Mouse (Mus musculus): ENCODE data around the gene Ptpre. TPM values are rescaled to one million over a fixed set of nuclear protein-coding genes. Genes with fewer than 3 reads are reported as not detected.

The Ptpre gene
- polyA plus RNA-seq, 1 experiment from 2014 or later: 0.41 TPM

DNA sequence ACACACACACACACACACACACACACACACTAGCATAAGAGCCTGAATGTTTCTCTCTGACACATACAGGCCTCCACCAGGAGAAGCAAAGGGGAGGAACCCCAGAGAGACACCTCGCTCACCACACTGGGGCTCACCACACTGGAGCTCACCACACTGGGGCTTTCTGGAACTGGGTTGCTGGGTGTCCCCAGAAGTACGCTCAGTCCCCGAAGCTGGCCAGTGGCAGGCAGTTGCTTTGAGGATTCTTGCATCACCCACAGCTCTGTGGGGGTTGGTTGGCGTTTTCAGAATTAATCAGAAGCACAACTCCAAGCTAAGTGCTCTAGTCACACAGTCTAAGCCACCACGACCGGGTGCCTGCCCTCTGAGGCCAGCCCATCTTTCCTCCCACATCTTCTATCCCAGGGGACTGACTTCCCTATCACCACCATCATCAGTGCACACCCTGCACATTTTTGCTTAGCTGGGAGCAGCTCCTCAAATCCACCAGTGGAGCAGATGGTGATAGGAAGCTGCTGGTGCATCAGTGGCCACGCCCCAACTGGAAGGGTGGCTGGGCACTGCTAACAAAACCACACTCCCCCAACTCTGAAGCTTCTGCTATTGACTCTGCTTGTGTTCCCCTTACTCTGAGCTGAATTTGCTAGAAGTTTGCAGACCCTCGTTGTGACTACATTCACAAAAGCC lies 51.5 kb downstream of the Ptpre start:
- Histone ChIP-seq H3K9me3 (no peaks in the 10 kb centered on the region), H3K36me3 (replicated peaks) (no peaks in the 10 kb centered on the region), H3K4me3 (no peak overlapping the region), H3K27ac (no peak overlapping the region), H3K4me1 (peaks cover 20% of the 10 kb centered on the region), H3K27me3 (ENCODE audit: poor library complexity, severe bottlenecking) (no peaks in the 10 kb centered on the region)
- DNase-seq (ENCODE audit: extremely low spot score, low spot score): no peak
- 79% methylated on average over 8 of the region's 8 CpGs for WGBS

DNA sequence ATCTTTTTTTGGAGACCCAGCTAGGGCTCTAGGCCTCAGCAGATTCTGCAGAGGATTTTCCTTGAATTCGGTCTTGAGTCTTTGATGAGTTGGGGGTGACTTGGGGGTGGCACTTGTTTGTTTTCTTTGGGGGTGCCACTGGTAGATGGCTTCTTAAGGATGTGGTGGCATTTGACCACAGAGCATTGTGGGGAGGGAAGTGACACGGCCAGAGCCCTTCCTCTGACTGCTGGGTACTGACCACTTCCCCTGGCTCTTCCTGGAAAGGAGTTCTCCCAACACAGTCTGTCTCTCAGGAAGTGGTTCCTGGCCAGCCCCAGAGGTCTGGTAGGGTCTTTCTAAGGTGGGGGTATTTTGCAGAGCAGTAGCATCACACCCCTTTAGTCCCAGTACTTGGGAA lies 54.2 kb downstream of the Ptpre start:
- H3K9me3 ChIP-seq: no peaks in the 10 kb centered on the region
- no peak overlapping the region for H3K27ac ChIP-seq
- H3K4me3 ChIP-seq: no peak overlapping the region
- H3K27me3 ChIP-seq (ENCODE audit: poor library complexity, severe bottlenecking): 0 out of 2 replicates have a peak, but pooled peaks cover 3% of the 10 kb centered on the region
- H3K36me3 ChIP-seq (replicated peaks): no peaks in the 10 kb centered on the region
- WGBS: 78% methylated on average over 2 of the region's 2 CpGs
- DNase-seq (ENCODE audit: extremely low spot score, low spot score): no peak
- peaks cover 25% of the 10 kb centered on the region for H3K4me1 ChIP-seq

DNA sequence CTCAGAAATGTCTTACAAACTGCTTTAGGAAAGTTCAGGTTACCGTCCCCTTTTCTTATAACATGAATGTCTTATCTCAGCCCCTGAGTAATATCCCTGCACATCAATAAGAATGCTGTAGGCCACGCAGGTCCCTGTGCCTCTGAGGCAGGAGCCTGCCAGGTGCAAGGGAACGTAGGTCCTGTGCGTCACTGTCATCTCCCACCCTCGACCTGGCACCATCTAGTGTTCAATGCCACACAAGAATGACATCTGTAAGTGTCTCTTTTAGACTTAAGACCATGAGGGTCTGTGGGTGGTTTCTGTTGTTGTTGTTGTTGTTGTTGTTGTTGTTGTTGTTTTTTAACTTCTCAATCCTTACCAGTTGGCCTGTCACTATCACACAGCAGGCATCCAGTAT lies 56.0 kb downstream of the Ptpre start:
- 87% methylated on average over 5 of the region's 5 CpGs for WGBS
- DNase-seq (ENCODE audit: extremely low spot score, low spot score): no peak
- no peak overlapping the region for H3K4me3 ChIP-seq
- H3K36me3 ChIP-seq (replicated peaks): no peaks in the 10 kb centered on the region
- no peaks in the 10 kb centered on the region for H3K9me3 ChIP-seq
- H3K4me1 ChIP-seq: peaks cover 29% of the 10 kb centered on the region
- H3K27ac ChIP-seq: no peak overlapping the region
- 0 out of 2 replicates have a peak, but pooled peaks cover 3% of the 10 kb centered on the region for H3K27me3 ChIP-seq (ENCODE audit: poor library complexity, severe bottlenecking)

DNA sequence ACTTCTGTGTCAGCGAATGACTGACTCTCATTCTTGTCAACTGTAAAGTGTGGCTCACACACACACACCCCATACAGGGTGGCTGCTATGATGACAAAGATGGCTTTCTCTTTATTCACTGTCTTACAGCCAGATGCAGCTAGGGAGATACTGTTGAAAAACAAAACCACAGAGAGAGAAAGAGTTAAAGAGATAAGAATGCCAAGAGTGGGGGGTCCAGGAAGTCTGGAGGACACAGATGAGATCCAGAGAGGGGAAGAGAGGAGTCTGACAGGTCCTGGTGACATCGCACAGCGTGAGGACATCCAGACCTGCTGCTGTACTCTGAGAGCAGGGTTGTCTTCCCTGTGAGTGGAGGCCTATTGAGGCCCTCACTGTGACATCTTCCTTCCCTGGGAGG lies 56.5 kb downstream of the Ptpre start:
- no peak for DNase-seq (ENCODE audit: extremely low spot score, low spot score)
- Histone ChIP-seq H3K4me1 (peaks cover 35% of the 10 kb centered on the region), H3K36me3 (replicated peaks) (no peaks in the 10 kb centered on the region), H3K27ac (no peak overlapping the region), H3K4me3 (no peak overlapping the region), H3K9me3 (no peaks in the 10 kb centered on the region), H3K27me3 (ENCODE audit: poor library complexity, severe bottlenecking) (0 out of 2 replicates have a peak, but pooled peaks cover 3% of the 10 kb centered on the region)
- WGBS: 90% methylated on average over 3 of the region's 3 CpGs

DNA sequence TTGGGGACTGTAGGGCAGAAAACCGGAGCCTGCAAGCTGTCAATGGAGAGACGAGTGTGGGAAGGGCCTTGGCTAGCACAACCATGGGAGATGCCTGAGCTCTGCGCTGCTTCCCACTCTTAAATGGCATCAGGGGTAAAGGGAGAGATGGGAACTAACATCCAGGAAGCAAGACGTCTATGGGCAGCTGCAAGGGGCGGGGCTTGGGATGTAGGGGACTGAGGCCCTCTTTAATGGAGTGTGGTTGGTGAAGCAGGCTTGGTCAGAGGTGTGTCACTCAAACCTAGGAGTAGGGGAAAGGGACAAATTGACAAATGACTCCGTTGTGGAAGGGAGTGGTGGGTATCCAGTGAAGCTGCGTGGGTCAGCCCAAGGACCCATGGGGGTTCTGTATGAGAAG lies 57.4 kb downstream of the Ptpre start:
- Histone ChIP-seq H3K36me3 (replicated peaks) (no peaks in the 10 kb centered on the region), H3K27me3 (ENCODE audit: poor library complexity, severe bottlenecking) (0 out of 2 replicates have a peak, but pooled peaks cover 3% of the 10 kb centered on the region), H3K4me3 (no peak overlapping the region), H3K9me3 (no peaks in the 10 kb centered on the region), H3K4me1 (peaks cover 43% of the 10 kb centered on the region), H3K27ac (no peak overlapping the region)
- no peak for DNase-seq (ENCODE audit: extremely low spot score, low spot score)
- 69% methylated on average over 7 of the region's 7 CpGs for WGBS

DNA sequence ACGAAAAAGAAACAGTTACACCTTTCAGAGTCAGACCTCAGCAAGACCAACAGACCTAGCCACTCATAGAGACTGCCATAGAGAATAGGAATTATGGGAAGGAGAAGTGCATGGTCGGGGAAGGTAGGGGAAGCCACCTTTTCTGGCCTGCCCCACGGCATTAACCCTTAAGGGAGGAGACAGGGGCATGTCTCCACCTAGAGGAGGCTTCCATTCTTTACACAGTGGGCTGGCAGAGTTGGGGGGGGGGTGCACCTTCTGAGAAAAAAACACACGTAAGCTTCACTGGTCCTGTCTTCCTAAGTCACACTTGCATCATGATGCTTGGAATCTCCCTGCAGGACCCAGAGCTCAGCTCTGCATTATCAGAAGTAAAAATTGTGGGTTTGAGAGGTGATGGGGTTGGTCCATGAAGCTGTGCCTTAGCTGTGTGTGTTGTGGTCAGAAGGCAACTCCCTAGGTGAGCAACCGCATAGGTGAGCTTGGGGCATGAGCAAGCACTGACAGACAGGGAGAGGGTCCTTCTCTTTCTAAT lies 58.4 kb downstream of the Ptpre start:
- peaks cover 43% of the 10 kb centered on the region for H3K4me1 ChIP-seq
- H3K27me3 ChIP-seq (ENCODE audit: poor library complexity, severe bottlenecking): 0 out of 2 replicates have a peak, but pooled peaks cover 3% of the 10 kb centered on the region
- H3K36me3 ChIP-seq (replicated peaks): no peaks in the 10 kb centered on the region
- H3K9me3 ChIP-seq: no peaks in the 10 kb centered on the region
- H3K27ac ChIP-seq: no peak overlapping the region
- no peak overlapping the region for H3K4me3 ChIP-seq
- no peak for DNase-seq (ENCODE audit: extremely low spot score, low spot score)
- WGBS: 54% methylated on average over 5 of the region's 5 CpGs

DNA sequence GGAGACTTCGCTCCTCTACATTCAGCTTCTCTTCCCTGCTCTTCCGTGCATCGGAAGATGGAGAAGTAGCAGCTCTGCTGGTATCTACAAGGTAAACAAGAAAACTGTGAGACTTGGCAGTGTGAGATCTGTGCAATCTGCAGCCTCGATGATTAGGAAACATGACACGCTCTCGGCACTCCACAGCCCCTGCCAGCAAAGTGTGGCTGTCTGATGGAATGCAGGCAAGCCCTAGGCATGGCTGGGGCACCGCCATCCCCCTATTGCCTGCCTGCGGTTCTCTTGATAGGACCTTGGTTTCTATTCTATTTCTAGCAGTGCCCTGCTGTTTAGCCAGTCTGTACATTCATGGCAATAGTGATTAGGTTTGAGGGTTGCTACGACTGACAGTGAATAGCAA lies 59.7 kb downstream of the Ptpre start:
- 0 out of 2 replicates have a peak, but pooled peaks cover 3% of the 10 kb centered on the region for H3K27me3 ChIP-seq (ENCODE audit: poor library complexity, severe bottlenecking)
- DNase-seq (ENCODE audit: extremely low spot score, low spot score): no peak
- H3K36me3 ChIP-seq (replicated peaks): no peaks in the 10 kb centered on the region
- 77% methylated on average over 9 of the region's 9 CpGs for WGBS
- no peak overlapping the region for H3K4me3 ChIP-seq
- H3K9me3 ChIP-seq: no peaks in the 10 kb centered on the region
- H3K4me1 ChIP-seq: peaks cover 43% of the 10 kb centered on the region
- 0 out of 2 replicates have a peak overlapping the region, but pooled peaks have one; percentile 20 for H3K27ac ChIP-seq

DNA sequence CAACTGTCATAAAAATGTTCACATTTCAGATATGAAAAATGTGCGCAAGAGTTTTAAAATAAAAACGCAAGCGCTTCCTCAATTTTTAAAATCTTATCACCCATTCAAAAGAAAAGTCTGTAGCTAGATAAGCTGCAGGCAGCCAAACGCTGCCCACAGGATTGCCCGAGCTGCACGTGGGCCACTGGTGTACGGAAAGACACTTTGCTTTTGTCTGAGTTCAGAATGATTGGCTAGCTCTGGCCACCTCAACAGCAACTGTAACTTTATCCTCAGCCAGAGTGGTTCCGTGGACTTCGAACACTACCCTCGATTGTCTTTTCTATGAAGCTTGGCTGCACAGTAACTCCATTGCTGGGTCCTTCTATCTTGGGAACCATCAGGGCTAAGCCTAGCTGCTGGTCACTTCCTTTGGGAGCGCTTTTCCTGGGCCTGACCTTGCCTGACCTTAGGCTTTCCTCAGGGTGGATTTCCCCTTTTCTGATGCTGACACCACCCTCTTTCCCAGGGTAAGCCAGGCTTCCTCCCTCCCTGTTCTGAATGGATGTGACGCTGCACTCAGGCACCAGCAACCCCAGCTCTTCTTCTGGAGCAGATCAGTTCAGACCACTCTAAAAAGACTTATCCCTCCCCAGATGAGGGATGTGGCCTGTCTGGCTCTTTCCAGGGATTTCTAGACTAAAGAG lies 60.5 kb downstream of the Ptpre start:
- WGBS: 67% methylated on average over 12 of the region's 12 CpGs
- peak overlapping the region; percentile 46; the same call in 1 of the 2 replicates for H3K27ac ChIP-seq
- H3K27me3 ChIP-seq (ENCODE audit: poor library complexity, severe bottlenecking): 0 out of 2 replicates have a peak, but pooled peaks cover 3% of the 10 kb centered on the region
- H3K4me1 ChIP-seq: peaks cover 42% of the 10 kb centered on the region
- no peaks in the 10 kb centered on the region for H3K9me3 ChIP-seq
- no peaks in the 10 kb centered on the region for H3K36me3 ChIP-seq (replicated peaks)
- H3K4me3 ChIP-seq: no peak overlapping the region
- no peak for DNase-seq (ENCODE audit: extremely low spot score, low spot score)

DNA sequence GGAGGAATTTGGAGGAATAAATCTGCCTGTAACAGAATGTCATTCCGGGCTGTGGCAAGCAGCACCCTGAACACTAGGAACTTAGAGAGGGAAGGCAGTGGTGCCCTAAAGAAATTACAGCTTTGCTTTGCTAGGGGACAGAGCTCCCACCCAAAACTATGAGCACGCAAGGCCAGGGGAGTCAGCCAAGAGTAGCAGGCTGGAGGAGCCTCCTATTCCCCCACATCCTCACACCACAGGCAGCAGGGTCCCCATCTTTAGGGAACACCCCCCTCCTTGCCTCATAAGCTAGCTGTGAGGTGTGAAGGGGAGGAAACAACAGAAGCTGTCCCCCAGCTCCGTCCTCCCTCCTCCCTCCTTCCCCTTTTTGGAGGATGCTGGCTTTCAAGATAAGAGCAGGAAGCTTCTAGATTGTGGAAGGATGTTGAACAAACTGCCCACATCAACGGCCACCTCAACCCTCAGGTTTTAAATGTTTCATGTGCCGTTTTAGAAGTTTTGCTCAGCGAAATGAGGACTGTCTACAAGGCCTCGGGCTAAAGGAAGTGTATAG lies 61.1 kb downstream of the Ptpre start:
- H3K4me3 ChIP-seq: no peak overlapping the region
- H3K9me3 ChIP-seq: no peaks in the 10 kb centered on the region
- H3K36me3 ChIP-seq (replicated peaks): no peaks in the 10 kb centered on the region
- WGBS: 66% methylated on average over 7 of the region's 7 CpGs
- DNase-seq (ENCODE audit: extremely low spot score, low spot score): no peak
- H3K4me1 ChIP-seq: peaks cover 47% of the 10 kb centered on the region
- H3K27me3 ChIP-seq (ENCODE audit: poor library complexity, severe bottlenecking): 0 out of 2 replicates have a peak, but pooled peaks cover 3% of the 10 kb centered on the region
- peak overlapping the region; percentile 46; the same call in 1 of the 2 replicates for H3K27ac ChIP-seq

DNA sequence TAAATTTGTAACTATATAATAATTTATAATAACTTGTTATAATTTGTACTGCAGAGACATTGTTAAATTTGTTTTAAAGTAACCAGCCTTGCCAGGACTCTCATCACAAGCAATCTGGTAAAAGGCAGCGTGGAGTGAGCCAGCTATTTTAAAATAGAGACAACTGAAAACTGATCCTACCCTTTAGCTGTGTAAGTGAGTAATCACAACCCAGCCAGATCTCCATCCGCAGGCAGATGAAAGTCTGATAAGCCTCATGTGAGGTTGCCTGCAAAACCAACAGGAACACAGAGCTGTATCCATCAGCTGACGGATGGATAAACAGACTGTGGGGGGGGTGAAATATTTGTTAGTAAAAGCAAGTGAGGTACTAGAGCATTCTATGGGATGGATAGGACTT lies 62.8 kb downstream of the Ptpre start:
- 88% methylated on average over 3 of the region's 3 CpGs for WGBS
- H3K9me3 ChIP-seq: no peaks in the 10 kb centered on the region
- peaks cover 50% of the 10 kb centered on the region for H3K4me1 ChIP-seq
- H3K36me3 ChIP-seq (replicated peaks): no peaks in the 10 kb centered on the region
- H3K27ac ChIP-seq: no peak overlapping the region
- no peak overlapping the region for H3K4me3 ChIP-seq
- 0 out of 2 replicates have a peak, but pooled peaks cover 3% of the 10 kb centered on the region for H3K27me3 ChIP-seq (ENCODE audit: poor library complexity, severe bottlenecking)
- DNase-seq (ENCODE audit: extremely low spot score, low spot score): no peak

DNA sequence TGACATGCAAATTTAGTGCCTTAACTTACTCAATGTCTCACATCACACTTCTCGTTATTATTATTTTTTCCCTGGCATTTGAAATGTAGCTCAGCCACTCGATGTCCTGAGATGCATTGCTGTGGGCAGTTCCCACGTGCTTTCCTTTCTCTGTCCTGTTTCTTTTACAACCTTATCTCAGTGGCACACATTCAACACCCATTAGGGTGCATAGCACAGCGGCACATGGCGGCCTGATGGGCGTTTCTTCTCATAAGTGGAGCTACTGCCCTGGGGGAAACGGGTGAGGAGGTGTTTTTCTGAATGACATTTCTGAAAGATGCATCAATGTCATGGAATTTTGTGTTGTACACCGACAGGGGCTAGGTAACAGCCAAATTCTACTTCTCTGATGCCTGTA lies 64.3 kb downstream of the Ptpre start:
- Histone ChIP-seq H3K36me3 (replicated peaks) (no peaks in the 10 kb centered on the region), H3K4me3 (no peak overlapping the region), H3K27me3 (ENCODE audit: poor library complexity, severe bottlenecking) (no peaks in the 10 kb centered on the region), H3K9me3 (no peaks in the 10 kb centered on the region), H3K27ac (no peak overlapping the region), H3K4me1 (peaks cover 48% of the 10 kb centered on the region)
- 86% methylated on average over 8 of the region's 8 CpGs for WGBS
- no peak for DNase-seq (ENCODE audit: extremely low spot score, low spot score)

DNA sequence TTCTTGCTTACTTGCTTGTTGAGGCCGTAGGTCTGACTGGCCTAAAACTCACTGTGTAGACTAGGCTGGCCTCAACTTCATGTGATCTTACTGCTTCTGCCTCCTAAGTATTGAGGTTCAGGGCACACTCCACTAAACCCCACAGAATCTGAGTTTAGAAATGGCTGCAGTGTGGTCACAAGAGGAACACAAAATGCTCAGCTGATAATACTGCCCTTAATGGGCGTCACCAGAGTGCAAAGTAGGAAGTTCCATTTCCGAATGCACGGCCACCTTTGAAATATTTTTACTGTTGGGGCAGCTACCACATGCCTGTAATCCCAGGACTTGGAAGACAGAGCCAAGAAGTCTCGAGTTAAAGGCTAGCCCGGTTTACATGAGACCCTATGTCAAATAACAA lies 65.0 kb downstream of the Ptpre start:
- 92% methylated on average over 6 of the region's 6 CpGs for WGBS
- H3K9me3 ChIP-seq: no peaks in the 10 kb centered on the region
- H3K4me3 ChIP-seq: no peak overlapping the region
- no peaks in the 10 kb centered on the region for H3K36me3 ChIP-seq (replicated peaks)
- DNase-seq (ENCODE audit: extremely low spot score, low spot score): no peak
- peaks cover 41% of the 10 kb centered on the region for H3K4me1 ChIP-seq
- no peak overlapping the region for H3K27ac ChIP-seq
- H3K27me3 ChIP-seq (ENCODE audit: poor library complexity, severe bottlenecking): no peaks in the 10 kb centered on the region

Measured in forebrain, embryonic 10.5 days (tissue).